Mouse (Mus musculus): ENCODE data around the gene Dnaic2. TPM values are rescaled to one million over a fixed set of nuclear protein-coding genes. Genes with fewer than 3 reads are reported as not detected.

The Dnaic2 gene
- total and polyA plus RNA-seq, 3 experiments, result not detected

- Histone ChIP-seq H3K4me3 (ENCODE audit: low read depth, low read length) (no peak overlapping the region), H3K9me3 (replicated peaks) (peaks cover 62% of the 10 kb centered on the region), H3K4me1 (ENCODE audit: insufficient read depth, low read depth, low read length) (no peaks in the 10 kb centered on the region), H3K36me3 (replicated peaks) (no peaks in the 10 kb centered on the region), H3K27me3 (ENCODE audit: insufficient read depth, low read length) (peaks cover 3% of the 10 kb centered on the region; the same call in 1 of the 2 replicates)
- no peak for DNase-seq (ENCODE audit: low spot score)
- ATAC-seq (ENCODE audit: extremely low read depth, insufficient number of reproducible peaks, low FRiP score, poor library complexity, severe bottlenecking), result no peak
- TF ChIP-seq GATA1 (IDR thresholded peaks at IDR 0.05; ENCODE audit: borderline replicate concordance, low read length) (no peak), TAL1 (conservative IDR thresholded peaks at IDR 0.05; ENCODE audit: low read depth, low read length) (no peak), GATA2 (IDR thresholded peaks at IDR 0.05; ENCODE audit: borderline replicate concordance, low read depth, low read length) (no peak), POLR2AphosphoS5 (IDR thresholded peaks at IDR 0.05; ENCODE audit: insufficient replicate concordance, low read depth, low read length) (no peak), CTCF (IDR thresholded peaks at IDR 0.05; ENCODE audit: low read depth, low read length) (no peak)
These were observed 2.2 kb upstream of the Dnaic2 start for GRCm38 (mm10) chr11:114724787-114725590.

- ATAC-seq (ENCODE audit: extremely low read depth, insufficient number of reproducible peaks, low FRiP score, poor library complexity, severe bottlenecking) (no peak), DNase-seq (ENCODE audit: low spot score) (no peak)
- TF ChIP-seq GATA2 (IDR thresholded peaks at IDR 0.05; ENCODE audit: borderline replicate concordance, low read depth, low read length) (no peak), CTCF (IDR thresholded peaks at IDR 0.05; ENCODE audit: low read depth, low read length) (no peak), TAL1 (conservative IDR thresholded peaks at IDR 0.05; ENCODE audit: low read depth, low read length) (no peak), GATA1 (IDR thresholded peaks at IDR 0.05; ENCODE audit: borderline replicate concordance, low read length) (no peak), POLR2AphosphoS5 (IDR thresholded peaks at IDR 0.05; ENCODE audit: insufficient replicate concordance, low read depth, low read length) (no peak)
- Histone ChIP-seq H3K27me3 (ENCODE audit: insufficient read depth, low read length) (peaks cover 3% of the 10 kb centered on the region; the same call in 1 of the 2 replicates), H3K9me3 (replicated peaks) (peaks cover 55% of the 10 kb centered on the region), H3K36me3 (replicated peaks) (no peaks in the 10 kb centered on the region), H3K4me3 (ENCODE audit: low read depth, low read length) (no peak overlapping the region), H3K4me1 (ENCODE audit: insufficient read depth, low read depth, low read length) (no peaks in the 10 kb centered on the region)
These were observed 598 bp downstream of the Dnaic2 start for GRCm38 (mm10) chr11:114727826-114728186.

- TF ChIP-seq POLR2AphosphoS5 (IDR thresholded peaks at IDR 0.05; ENCODE audit: insufficient replicate concordance, low read depth, low read length), result no peak
- TF ChIP-seq CTCF (IDR thresholded peaks at IDR 0.05; ENCODE audit: low read depth, low read length), result no peak
- TF ChIP-seq TAL1 (conservative IDR thresholded peaks at IDR 0.05; ENCODE audit: low read depth, low read length), result no peak
- no peak for TF ChIP-seq GATA1 (IDR thresholded peaks at IDR 0.05; ENCODE audit: borderline replicate concordance, low read length)
- no peak for TF ChIP-seq GATA2 (IDR thresholded peaks at IDR 0.05; ENCODE audit: borderline replicate concordance, low read depth, low read length)
- ATAC-seq (ENCODE audit: extremely low read depth, insufficient number of reproducible peaks, low FRiP score, poor library complexity, severe bottlenecking), result no peak
- no peak for DNase-seq (ENCODE audit: low spot score)
These were observed 1.1 kb downstream of the Dnaic2 start for GRCm38 (mm10) chr11:114728333-114728732.

GRCm38 (mm10) chr11:114729832-114730363 lies 2.7 kb downstream of the Dnaic2 start:
- Histone ChIP-seq H3K4me3 (ENCODE audit: low read depth, low read length) (no peak overlapping the region), H3K36me3 (replicated peaks) (no peaks in the 10 kb centered on the region), H3K27me3 (ENCODE audit: insufficient read depth, low read length) (peaks cover 3% of the 10 kb centered on the region; the same call in 1 of the 2 replicates), H3K4me1 (ENCODE audit: insufficient read depth, low read depth, low read length) (no peaks in the 10 kb centered on the region), H3K9me3 (replicated peaks) (peaks cover 60% of the 10 kb centered on the region)
- ATAC-seq (ENCODE audit: extremely low read depth, insufficient number of reproducible peaks, low FRiP score, poor library complexity, severe bottlenecking), result no peak
- no peak for DNase-seq (ENCODE audit: low spot score)
- TF ChIP-seq GATA2 (IDR thresholded peaks at IDR 0.05; ENCODE audit: borderline replicate concordance, low read depth, low read length) (no peak), POLR2AphosphoS5 (IDR thresholded peaks at IDR 0.05; ENCODE audit: insufficient replicate concordance, low read depth, low read length) (no peak), GATA1 (IDR thresholded peaks at IDR 0.05; ENCODE audit: borderline replicate concordance, low read length) (no peak), CTCF (IDR thresholded peaks at IDR 0.05; ENCODE audit: low read depth, low read length) (no peak), TAL1 (conservative IDR thresholded peaks at IDR 0.05; ENCODE audit: low read depth, low read length) (no peak)

More at GRCm38 (mm10) chr11:114728333-114728732, 1.1 kb downstream of the Dnaic2 start:
- Histone ChIP-seq H3K27me3 (ENCODE audit: insufficient read depth, low read length) (peaks cover 3% of the 10 kb centered on the region; the same call in 1 of the 2 replicates), H3K4me1 (ENCODE audit: insufficient read depth, low read depth, low read length) (no peaks in the 10 kb centered on the region), H3K36me3 (replicated peaks) (no peaks in the 10 kb centered on the region), H3K9me3 (replicated peaks) (peaks cover 54% of the 10 kb centered on the region), H3K4me3 (ENCODE audit: low read depth, low read length) (no peak overlapping the region)

GRCm38 (mm10) chr11:114731711-114732110 lies 4.5 kb downstream of the Dnaic2 start:
- H3K4me1 ChIP-seq (ENCODE audit: insufficient read depth, low read depth, low read length), result no peaks in the 10 kb centered on the region
- H3K9me3 ChIP-seq (replicated peaks), result peaks cover 61% of the 10 kb centered on the region
- DNase-seq (ENCODE audit: low spot score) (no peak), ATAC-seq (ENCODE audit: extremely low read depth, insufficient number of reproducible peaks, low FRiP score, poor library complexity, severe bottlenecking) (no peak)
- H3K4me3 ChIP-seq (ENCODE audit: low read depth, low read length), result no peak overlapping the region
- peaks cover 3% of the 10 kb centered on the region; the same call in 1 of the 2 replicates for H3K27me3 ChIP-seq (ENCODE audit: insufficient read depth, low read length)
- TF ChIP-seq TAL1 (conservative IDR thresholded peaks at IDR 0.05; ENCODE audit: low read depth, low read length) (no peak), POLR2AphosphoS5 (IDR thresholded peaks at IDR 0.05; ENCODE audit: insufficient replicate concordance, low read depth, low read length) (no peak), GATA1 (IDR thresholded peaks at IDR 0.05; ENCODE audit: borderline replicate concordance, low read length) (no peak), GATA2 (IDR thresholded peaks at IDR 0.05; ENCODE audit: borderline replicate concordance, low read depth, low read length) (no peak), CTCF (IDR thresholded peaks at IDR 0.05; ENCODE audit: low read depth, low read length) (no peak)
- no peaks in the 10 kb centered on the region for H3K36me3 ChIP-seq (replicated peaks)

- Histone ChIP-seq H3K36me3 (replicated peaks) (no peaks in the 10 kb centered on the region), H3K4me1 (ENCODE audit: insufficient read depth, low read depth, low read length) (no peaks in the 10 kb centered on the region), H3K27me3 (ENCODE audit: insufficient read depth, low read length) (peaks cover 3% of the 10 kb centered on the region; the same call in 1 of the 2 replicates), H3K4me3 (ENCODE audit: low read depth, low read length) (no peak overlapping the region), H3K9me3 (replicated peaks) (peaks cover 58% of the 10 kb centered on the region)
- DNase-seq (ENCODE audit: low spot score) (no peak), ATAC-seq (ENCODE audit: extremely low read depth, insufficient number of reproducible peaks, low FRiP score, poor library complexity, severe bottlenecking) (no peak)
- TF ChIP-seq GATA1 (IDR thresholded peaks at IDR 0.05; ENCODE audit: borderline replicate concordance, low read length), result no peak
- TF ChIP-seq GATA2 (IDR thresholded peaks at IDR 0.05; ENCODE audit: borderline replicate concordance, low read depth, low read length), result no peak
- no peak for TF ChIP-seq POLR2AphosphoS5 (IDR thresholded peaks at IDR 0.05; ENCODE audit: insufficient replicate concordance, low read depth, low read length)
- TF ChIP-seq TAL1 (conservative IDR thresholded peaks at IDR 0.05; ENCODE audit: low read depth, low read length), result no peak
- TF ChIP-seq CTCF (IDR thresholded peaks at IDR 0.05; ENCODE audit: low read depth, low read length), result no peak
These were observed 5.7 kb downstream of the Dnaic2 start for GRCm38 (mm10) chr11:114732890-114733289.
